Mouse (Mus musculus): ENCODE measurements around the gene Prmt3. TPM values are rescaled to one million over a fixed set of nuclear protein-coding genes. Genes with fewer than 3 reads are reported as not detected.

Gene Prmt3
- polyA plus RNA-seq, 1 experiment = 20.3 TPM

DNA sequence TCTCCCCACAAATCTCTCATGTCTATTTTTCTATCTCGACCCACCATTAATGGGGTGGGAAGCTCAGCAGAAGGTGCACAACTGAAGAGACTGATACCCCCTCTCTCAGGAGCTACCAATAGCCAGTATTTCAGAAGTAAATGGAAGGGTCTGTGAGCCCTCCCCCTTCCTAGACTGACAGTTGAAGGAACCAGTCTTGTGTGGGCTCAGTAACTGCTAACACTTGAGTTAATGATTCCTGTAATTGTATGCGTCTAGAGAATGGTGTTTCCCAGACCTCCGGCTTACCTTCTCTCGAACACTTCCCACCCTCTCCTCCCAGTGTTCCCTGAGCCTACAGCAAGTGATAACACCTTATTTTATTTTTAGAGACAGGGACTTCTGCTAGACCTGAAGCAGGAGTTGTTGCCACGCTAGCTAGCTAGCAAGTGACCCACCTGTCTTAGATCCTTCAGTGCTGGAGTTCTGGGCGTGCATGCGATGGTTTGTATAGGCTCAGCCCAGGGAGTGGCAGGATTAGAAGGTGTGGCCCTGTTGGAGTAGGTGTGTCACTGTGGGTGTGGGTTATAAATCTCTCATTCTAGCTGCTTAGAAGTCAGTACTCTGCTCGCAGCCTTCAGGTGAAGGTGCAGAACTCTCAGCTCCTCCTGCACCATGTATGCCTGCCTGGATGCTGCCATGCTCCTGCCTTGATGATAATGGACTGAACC is 102.0 kb downstream of the Prmt3 start:
- Histone ChIP-seq H3K36me3 (ENCODE audit: control insufficient read depth, insufficient read depth) (no peaks in the 10 kb centered on the region), H3K79me2 (ENCODE audit: control insufficient read depth, insufficient read depth) (no peaks in the 10 kb centered on the region), H3K4me2 (ENCODE audit: low read depth) (no peak overlapping the region), H3K4me3 (no peak overlapping the region), H3ac (ENCODE audit: control insufficient read depth, insufficient read length) (no peak overlapping the region), H3K27me3 (ENCODE audit: control insufficient read depth, insufficient read depth, insufficient read length) (no peaks in the 10 kb centered on the region)
- TF ChIP-seq MAX (IDR thresholded peaks at IDR 0.05; ENCODE audit: low read depth) = no peak

DNA sequence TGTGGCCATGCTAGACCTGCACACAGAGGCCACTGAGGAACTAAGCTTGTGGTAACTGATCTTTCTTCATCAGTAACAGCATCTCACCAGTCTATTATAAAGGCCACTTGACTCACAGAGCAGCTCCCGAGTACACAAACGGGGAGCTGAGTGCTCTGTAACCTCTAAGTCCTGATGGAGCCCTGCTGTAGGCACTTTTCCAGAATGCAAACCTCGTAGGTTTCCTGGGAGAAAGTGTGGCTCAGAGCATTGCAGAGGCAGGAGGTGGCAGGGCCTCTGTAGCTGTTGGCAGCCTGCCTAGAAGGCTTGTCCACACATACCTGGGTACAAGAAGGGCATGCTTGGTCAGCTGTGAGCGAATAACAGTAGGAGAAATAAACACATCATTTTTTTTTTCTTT is 104.1 kb downstream of the Prmt3 start:
- TF ChIP-seq CEBPB (IDR thresholded peaks at IDR 0.05; ENCODE audit: insufficient read depth, poor library complexity, severe bottlenecking) = no peak
- no peak for TF ChIP-seq MAX (IDR thresholded peaks at IDR 0.05; ENCODE audit: low read depth)
- no peak for TF ChIP-seq MYOD1 (IDR thresholded peaks at IDR 0.05; ENCODE audit: control insufficient read depth in 1 of 3, insufficient read length in 2 of 3, low read depth in 2 of 3)
- TF ChIP-seq USF1 (IDR thresholded peaks at IDR 0.05; ENCODE audit: low read depth) = no peak
- TF ChIP-seq TCF3 (IDR thresholded peaks at IDR 0.05; ENCODE audit: insufficient read length, low read depth) = no peak
- no peak for TF ChIP-seq POLR2A (IDR thresholded peaks at IDR 0.05; ENCODE audit: insufficient read length, low read depth)
- TF ChIP-seq REST (IDR thresholded peaks at IDR 0.05; ENCODE audit: insufficient read depth, insufficient read length) = no peak
- no peak for TF ChIP-seq MYOG (IDR thresholded peaks at IDR 0.05; ENCODE audit: control insufficient read depth in 1 of 3, insufficient read depth in 1 of 3, insufficient read length in 2 of 3, low read depth in 2 of 3)
- TF ChIP-seq TCF12 (IDR thresholded peaks at IDR 0.05; ENCODE audit: insufficient read depth, poor library complexity, severe bottlenecking) = no peak
- TF ChIP-seq SRF (IDR thresholded peaks at IDR 0.05; ENCODE audit: control insufficient read depth, insufficient read length, low read depth) = no peak
- no peak for TF ChIP-seq POLR2AphosphoS2 (IDR thresholded peaks at IDR 0.05; ENCODE audit: insufficient read length, low read depth)
- no peak for TF ChIP-seq E2F4 (IDR thresholded peaks at IDR 0.05; ENCODE audit: insufficient read depth)
- Histone ChIP-seq H3ac (ENCODE audit: control insufficient read depth, insufficient read length) (no peak overlapping the region), H3K36me3 (ENCODE audit: control insufficient read depth, insufficient read depth) (no peaks in the 10 kb centered on the region), H3K79me2 (ENCODE audit: control insufficient read depth, insufficient read depth) (no peaks in the 10 kb centered on the region), H3K27me3 (ENCODE audit: control insufficient read depth, insufficient read depth, insufficient read length) (no peaks in the 10 kb centered on the region), H3K4me2 (ENCODE audit: low read depth) (peak overlapping the region; percentile 58), H3K4me3 (no peak overlapping the region)

DNA sequence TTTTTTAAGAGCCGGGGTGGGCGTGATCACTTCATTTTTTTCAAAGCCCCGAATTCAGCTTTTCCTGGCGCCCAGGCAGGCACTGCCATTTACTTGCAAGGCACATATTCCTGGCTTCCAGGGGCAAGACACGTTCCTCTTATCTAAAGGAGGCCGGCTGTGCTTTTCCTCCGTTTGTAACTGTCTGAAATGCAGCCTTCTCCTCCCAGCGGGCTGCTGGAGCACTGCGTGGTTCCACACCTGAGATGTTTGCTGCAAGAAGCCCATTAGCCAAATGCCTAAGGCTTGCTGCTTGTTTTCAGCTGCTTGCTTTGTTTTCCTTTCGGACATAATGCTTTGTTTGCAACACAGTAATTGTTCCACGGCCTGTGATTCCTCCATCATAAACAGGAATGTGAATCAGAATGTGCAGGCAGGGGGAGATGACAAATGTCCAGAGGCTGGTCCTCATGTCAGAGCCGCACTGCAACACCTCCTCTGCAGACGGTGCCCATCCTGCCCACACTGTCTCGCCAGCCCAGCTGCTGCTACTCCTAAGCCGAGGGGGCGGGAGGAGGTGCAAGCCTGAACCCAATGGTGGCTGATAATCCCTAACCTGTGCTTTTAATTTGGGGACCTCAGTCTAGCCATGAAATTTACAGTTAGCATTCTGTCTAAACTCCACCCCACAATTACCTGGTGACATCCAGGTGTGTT is 104.7 kb downstream of the Prmt3 start:
- peak overlapping the region; percentile 58 for H3K4me2 ChIP-seq (ENCODE audit: low read depth)
- H3ac ChIP-seq (ENCODE audit: control insufficient read depth, insufficient read length) = no peak overlapping the region
- H3K79me2 ChIP-seq (ENCODE audit: control insufficient read depth, insufficient read depth) = no peaks in the 10 kb centered on the region
- no peak overlapping the region for H3K4me3 ChIP-seq
- H3K36me3 ChIP-seq (ENCODE audit: control insufficient read depth, insufficient read depth) = no peaks in the 10 kb centered on the region
- no peaks in the 10 kb centered on the region for H3K27me3 ChIP-seq (ENCODE audit: control insufficient read depth, insufficient read depth, insufficient read length)
- TF ChIP-seq TCF3 (IDR thresholded peaks at IDR 0.05; ENCODE audit: insufficient read length, low read depth) (no peak), USF1 (IDR thresholded peaks at IDR 0.05; ENCODE audit: low read depth) (no peak), MYOD1 (IDR thresholded peaks at IDR 0.05; ENCODE audit: control insufficient read depth in 1 of 3, insufficient read length in 2 of 3, low read depth in 2 of 3) (peak in 2 of 3 experiments; percentile 13 to 48)

GRCm38 (mm10) chr7:49887776-49888390 is 109.7 kb downstream of the Prmt3 start:
- Histone ChIP-seq H3K4me2 (ENCODE audit: low read depth) (peak overlapping the region; percentile 63), H3ac (ENCODE audit: control insufficient read depth, insufficient read length) (no peak overlapping the region), H3K27me3 (ENCODE audit: control insufficient read depth, insufficient read depth, insufficient read length) (no peaks in the 10 kb centered on the region), H3K36me3 (ENCODE audit: control insufficient read depth, insufficient read depth) (no peaks in the 10 kb centered on the region), H3K4me3 (no peak overlapping the region), H3K79me2 (ENCODE audit: control insufficient read depth, insufficient read depth) (no peaks in the 10 kb centered on the region)
- no peak for TF ChIP-seq MYOD1 (IDR thresholded peaks at IDR 0.05; ENCODE audit: control insufficient read depth in 1 of 3, insufficient read length in 2 of 3, low read depth in 2 of 3)

DNA sequence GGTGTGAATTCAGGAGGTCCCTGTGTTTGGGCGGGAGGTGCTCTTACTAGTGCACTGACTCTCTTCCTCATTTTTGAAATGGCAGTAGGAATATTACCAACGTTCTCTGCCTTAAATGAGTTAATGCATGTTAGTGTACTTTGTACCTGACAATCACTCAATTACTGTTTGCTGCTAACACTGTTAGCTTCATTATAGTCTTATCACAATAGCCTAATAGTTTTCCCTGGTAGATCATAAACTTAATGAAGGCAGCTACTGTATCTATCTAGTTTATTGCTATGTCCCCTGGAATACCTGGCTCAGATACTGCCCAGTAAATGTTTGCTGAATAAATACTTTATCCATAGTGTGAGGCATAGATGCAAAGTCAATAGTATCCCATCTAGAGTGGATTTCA is 116.6 kb downstream of the Prmt3 start:
- no peak for TF ChIP-seq MYOG (IDR thresholded peaks at IDR 0.05; ENCODE audit: control insufficient read depth in 1 of 3, insufficient read depth in 1 of 3, insufficient read length in 2 of 3, low read depth in 2 of 3)
- TF ChIP-seq REST (IDR thresholded peaks at IDR 0.05; ENCODE audit: insufficient read depth, insufficient read length) = no peak
- TF ChIP-seq USF1 (IDR thresholded peaks at IDR 0.05; ENCODE audit: low read depth) = no peak
- TF ChIP-seq CEBPB (IDR thresholded peaks at IDR 0.05; ENCODE audit: insufficient read depth, poor library complexity, severe bottlenecking) = no peak
- no peak for TF ChIP-seq POLR2AphosphoS2 (IDR thresholded peaks at IDR 0.05; ENCODE audit: insufficient read length, low read depth)
- no peak for TF ChIP-seq TCF3 (IDR thresholded peaks at IDR 0.05; ENCODE audit: insufficient read length, low read depth)
- no peak for TF ChIP-seq MYOD1 (IDR thresholded peaks at IDR 0.05; ENCODE audit: control insufficient read depth in 1 of 3, insufficient read length in 2 of 3, low read depth in 2 of 3)
- TF ChIP-seq E2F4 (IDR thresholded peaks at IDR 0.05; ENCODE audit: insufficient read depth) = no peak
- TF ChIP-seq SRF (IDR thresholded peaks at IDR 0.05; ENCODE audit: control insufficient read depth, insufficient read length, low read depth) = no peak
- no peak for TF ChIP-seq POLR2A (IDR thresholded peaks at IDR 0.05; ENCODE audit: insufficient read length, low read depth)
- no peak for TF ChIP-seq MAX (IDR thresholded peaks at IDR 0.05; ENCODE audit: low read depth)
- TF ChIP-seq TCF12 (IDR thresholded peaks at IDR 0.05; ENCODE audit: insufficient read depth, poor library complexity, severe bottlenecking) = no peak
- Histone ChIP-seq H3K36me3 (ENCODE audit: control insufficient read depth, insufficient read depth) (no peaks in the 10 kb centered on the region), H3K4me2 (ENCODE audit: low read depth) (no peak overlapping the region), H3K27me3 (ENCODE audit: control insufficient read depth, insufficient read depth, insufficient read length) (no peaks in the 10 kb centered on the region), H3ac (ENCODE audit: control insufficient read depth, insufficient read length) (no peak overlapping the region), H3K4me3 (no peak overlapping the region), H3K79me2 (ENCODE audit: control insufficient read depth, insufficient read depth) (no peaks in the 10 kb centered on the region)

All from myocyte (in vitro differentiated cells).